Mouse (Mus musculus) central nervous system, embryonic 14 days (tissue): Measurements from ENCODE around the gene Sdf2l1. TPM values are rescaled to one million over a fixed set of nuclear protein-coding genes. Genes with fewer than 3 reads are reported as not detected.

Source experiments
- polyA plus RNA-seq: library from polyadenylated mRNA; depleted of rRNA; stranded (reverse); fragments of >200 nt; gene quantifications from 2 replicates; pipeline ENCODE4 v1.2.3, GENCODE M21; 2012; rRNA removed

The Sdf2l1 gene
- 22.4 and 26.5 TPM in 2 replicates for polyA plus RNA-seq

GRCm38 (mm10) chr16:17132089-17132905, at the start of gene Sdf2l1:
Gene Sdf2l1 (minus strand): TSS chr16:17132383.

GRCm38 (mm10) chr16:17146772-17147235, 14.6 kb upstream of the Sdf2l1 start, which contains the start of gene Ccdc116:
Gene Ccdc116 (minus strand): TSS chr16:17147229.

GRCm38 (mm10) chr16:17144339-17144738, 12.2 kb upstream of the Sdf2l1 start, which contains the start of gene Ydjc:
Gene Ydjc (plus strand): TSS chr16:17144621.

GRCm38 (mm10) chr16:17124871-17125520, 7.2 kb downstream of the Sdf2l1 start, which contains the start of gene 2610318N02Rik:
Gene 2610318N02Rik (minus strand): TSS chr16:17125167.

GRCm38 (mm10) chr16:17110771-17111743, 21.1 kb downstream of the Sdf2l1 start, which contains the start of gene Ppil2:
Gene Ppil2 (minus strand): TSS chr16:17111257.

Other genes with a start within 250 kb of the Sdf2l1 start
- 26.2 and 27.3 TPM in 2 replicates for gene Ppm1f, start 235.9 kb downstream of the Sdf2l1 start, polyA plus RNA-seq
- gene Mapk1, start 149.0 kb downstream of the Sdf2l1 start, polyA plus RNA-seq, result 145 and 164 TPM in 2 replicates
- 68.7 and 87.2 TPM in 2 replicates for gene Ypel1, start 62.7 kb downstream of the Sdf2l1 start, polyA plus RNA-seq
- gene Ppil2, start 21.1 kb downstream of the Sdf2l1 start, polyA plus RNA-seq, result 147 and 154 TPM in 2 replicates
- gene 2610318N02Rik, start 7.2 kb downstream of the Sdf2l1 start, polyA plus RNA-seq, result 42.5 and 55.1 TPM in 2 replicates
- 41.3 and 46.8 TPM in 2 replicates for gene Ydjc, start 12.2 kb upstream of the Sdf2l1 start, polyA plus RNA-seq
- gene Ccdc116, start 14.8 kb upstream of the Sdf2l1 start, polyA plus RNA-seq, result 4.1 and 5.1 TPM in 2 replicates
- 121 and 126 TPM in 2 replicates for gene Ube2l3, start 70.3 kb upstream of the Sdf2l1 start, polyA plus RNA-seq
- 1.2 and 1.3 TPM in 2 replicates for gene Rimbp3, start 76.2 kb upstream of the Sdf2l1 start, polyA plus RNA-seq
- 13.1 and 14.2 TPM in 2 replicates for gene Hic2, start 101.2 kb upstream of the Sdf2l1 start, polyA plus RNA-seq
- gene Tmem191c, start 143.7 kb upstream of the Sdf2l1 start, polyA plus RNA-seq, result 57.6 and 69.3 TPM in 2 replicates
- 1.1 and 1.5 TPM in 2 replicates for gene Serpind1, start 199.0 kb upstream of the Sdf2l1 start, polyA plus RNA-seq